ENCODE assay signal across 8 mouse cellular contexts in genomic region chrX:95968594-95968965, GRCm38 (mm10). TPM values are rescaled to one million over a fixed set of nuclear protein-coding genes. Genes with fewer than 3 reads are reported as not detected.
DNase-seq lines count a peak whose midpoint lies in the region; ATAC-seq lines count a peak whose summit lies in the region.

No protein-coding gene starts in this region.

- peak overlapping the region; percentile 76 for H3K9ac ChIP-seq in embryonic facial prominence, embryonic 14.5 days (ENCODE audit: low read depth, low read length)
- peak overlapping the region; percentile 57 for H3K9ac ChIP-seq in limb, embryonic 12.5 days (replicated peaks)
- H3K9ac ChIP-seq in midbrain, embryonic 14.5 days (replicated peaks; ENCODE audit: low read length), result peak overlapping the region; percentile 52

- H3K36me3 ChIP-seq in embryonic facial prominence, embryonic 14.5 days (ENCODE audit: control insufficient read depth, insufficient read depth, low read length), result no peaks in the 10 kb centered on the region
- no peaks in the 10 kb centered on the region for H3K36me3 ChIP-seq in limb, embryonic 12.5 days
- H3K36me3 ChIP-seq in midbrain, embryonic 14.5 days (ENCODE audit: control insufficient read depth, insufficient read depth, low read length), result no peaks in the 10 kb centered on the region

- no peaks in the 10 kb centered on the region for H3K9me3 ChIP-seq in embryonic facial prominence, embryonic 14.5 days (ENCODE audit: control insufficient read depth, low read length)
- H3K9me3 ChIP-seq in limb, embryonic 12.5 days, result no peaks in the 10 kb centered on the region
- no peaks in the 10 kb centered on the region for H3K9me3 ChIP-seq in midbrain, embryonic 14.5 days (ENCODE audit: control insufficient read depth, low read length)

- ATAC-seq in embryonic facial prominence, embryonic 14.5 days (ENCODE audit: low read depth), result peak; percentile 95
- ATAC-seq in limb, embryonic 12.5 days (ENCODE audit: insufficient number of reproducible peaks, insufficient read depth, low FRiP score, low TSS enrichment, low read depth), result peak; percentile 95
- ATAC-seq in midbrain, embryonic 14.5 days (ENCODE audit: low FRiP score, low TSS enrichment), result peak; percentile 91

- WGBS in embryonic facial prominence, embryonic 14.5 days, result 26% methylated on average over 6 of the region's 6 CpGs
- 27% methylated on average over 6 of the region's 6 CpGs for WGBS in limb, embryonic 12.5 days
- 12% methylated on average over 6 of the region's 6 CpGs for WGBS in midbrain, embryonic 14.5 days

- no peaks in the 10 kb centered on the region for H3K4me1 ChIP-seq in embryonic facial prominence, embryonic 14.5 days (ENCODE audit: control insufficient read depth, insufficient read depth, low read length)
- no peaks in the 10 kb centered on the region; the same call in 1 of the 2 replicates for H3K4me1 ChIP-seq in limb, embryonic 12.5 days (replicated peaks)
- no peaks in the 10 kb centered on the region for H3K4me1 ChIP-seq in midbrain, embryonic 14.5 days (ENCODE audit: control insufficient read depth, insufficient read depth, low read length)

- no peaks in the 10 kb centered on the region for H3K27me3 ChIP-seq in embryonic facial prominence, embryonic 14.5 days (replicated peaks; ENCODE audit: control insufficient read depth, insufficient read depth, low read length)
- no peaks in the 10 kb centered on the region; the same call in 1 of the 2 replicates for H3K27me3 ChIP-seq in limb, embryonic 12.5 days
- H3K27me3 ChIP-seq in midbrain, embryonic 14.5 days (ENCODE audit: control insufficient read depth, insufficient read depth, low read length), result no peaks in the 10 kb centered on the region

- H3K4me2 ChIP-seq in embryonic facial prominence, embryonic 14.5 days (ENCODE audit: low read depth, low read length), result peak overlapping the region; percentile 62
- H3K4me2 ChIP-seq in limb, embryonic 12.5 days, result peak overlapping the region; percentile 57
- peak overlapping the region; percentile 61 for H3K4me2 ChIP-seq in midbrain, embryonic 14.5 days (ENCODE audit: low read length)

- peak; percentile 34 to 67 for DNase-seq in urinary bladder, adult 18-20 months (ENCODE audit: low spot score in 2 of 2)
- no peak for DNase-seq in urinary bladder, adult 2 months (ENCODE audit: low spot score)
- DNase-seq in embryonic facial prominence, embryonic 14.5 days (ENCODE audit: low spot score), result peak; percentile 95
- DNase-seq in heart, adult 8-10 months (ENCODE audit: low spot score), result peak; percentile 49
- peak; percentile 60 to 77 for DNase-seq in kidney, adult 8-10 months
- peak; percentile 90 for DNase-seq in midbrain, embryonic 14.5 days
- peak; percentile 38 to 84 for DNase-seq in spleen, postnatal 10 days (ENCODE audit: low spot score in 2 of 2)

- H3K27ac ChIP-seq in embryonic facial prominence, embryonic 14.5 days (replicated peaks; ENCODE audit: low read depth, low read length), result peak overlapping the region; percentile 79
- peak overlapping the region; percentile 85 for H3K27ac ChIP-seq in limb, embryonic 12.5 days
- peak overlapping the region; percentile 91 for H3K27ac ChIP-seq in midbrain, embryonic 14.5 days (replicated peaks; ENCODE audit: low read depth, low read length)

- H3K4me3 ChIP-seq in embryonic facial prominence, embryonic 14.5 days (ENCODE audit: low read depth, low read length), result peak overlapping the region; percentile 45
- H3K4me3 ChIP-seq in limb, embryonic 12.5 days (replicated peaks), result peak overlapping the region; percentile 47
- H3K4me3 ChIP-seq in midbrain, embryonic 14.5 days (replicated peaks; ENCODE audit: low read depth, low read length), result peak overlapping the region; percentile 35

RNA-seq across cellular contexts. Expression of gene Las1l, which starts 11.8 kb away (rescaled TPM):
- 23.4 and 38.4 TPM in 2 replicates for polyA plus RNA-seq in urinary bladder, adult 2 months (2012; rRNA removed)
- 31.3 and 38.9 TPM in 2 replicates for polyA plus RNA-seq in embryonic facial prominence, embryonic 14.5 days (2014; fragmentation: Nextera tagmentation; extraction: Ambion mirVana)
- total RNA-seq in heart, adult 8-10 months (2022), result 10 to 100 TPM; 36.5 to 41.1 (median 39.1) TPM
- 63.1 and 67.1 TPM in 2 replicates for polyA plus RNA-seq in limb, embryonic 12.5 days (2016; fragmentation: Nextera tagmentation; extraction: Ambion mirVana)
- polyA plus RNA-seq in midbrain, embryonic 14.5 days (2014; fragmentation: Nextera tagmentation; extraction: Ambion mirVana), result 53.1 and 53.3 TPM in 2 replicates
